Mouse (Mus musculus): ENCODE data around the gene Prpf31.

The Prpf31 gene

GRCm38 (mm10) chr7:3629030-3629429, 755 bp upstream of the Prpf31 start:
- no peak for DNase-seq (ENCODE audit: low spot score in 2 of 2)

GRCm38 (mm10) chr7:3630478-3630815, 662 bp downstream of the Prpf31 start:
- DNase-seq (ENCODE audit: low spot score in 2 of 2), result no peak

- DNase-seq (ENCODE audit: low spot score in 2 of 2), result no peak
Observed at GRCm38 (mm10) chr7:3643412-3643811, 13.6 kb downstream of the Prpf31 start.

GRCm38 (mm10) chr7:3643843-3644242, 14.1 kb downstream of the Prpf31 start:
- no peak for DNase-seq (ENCODE audit: low spot score in 2 of 2)

GRCm38 (mm10) chr7:3644348-3644671, 14.5 kb downstream of the Prpf31 start:
- DNase-seq (ENCODE audit: low spot score in 2 of 2), result no peak

GRCm38 (mm10) chr7:3644672-3645487, 15.1 kb downstream of the Prpf31 start, which contains the start of gene Cnot3:
TSS of gene Cnot3 (plus strand) at chr7:3645268.
- DNase-seq (ENCODE audit: low spot score in 2 of 2), result peak; percentile 100

GRCm38 (mm10) chr7:3645488-3646025, 15.8 kb downstream of the Prpf31 start:
- DNase-seq (ENCODE audit: low spot score in 2 of 2), result peak in 1 of 2 experiments; percentile 28

- DNase-seq (ENCODE audit: low spot score in 2 of 2), result no peak
Observed at GRCm38 (mm10) chr7:3646188-3646587, 16.4 kb downstream of the Prpf31 start.

GRCm38 (mm10) chr7:3646641-3647040, 16.9 kb downstream of the Prpf31 start:
- no peak for DNase-seq (ENCODE audit: low spot score in 2 of 2)

- DNase-seq (ENCODE audit: low spot score in 2 of 2), result no peak
Observed at GRCm38 (mm10) chr7:3656966-3657365, 27.2 kb downstream of the Prpf31 start.

- DNase-seq (ENCODE audit: low spot score in 2 of 2), result no peak
Observed at GRCm38 (mm10) chr7:3658578-3658977, 28.8 kb downstream of the Prpf31 start.

GRCm38 (mm10) chr7:3664524-3665214, 34.9 kb downstream of the Prpf31 start:
- no peak for DNase-seq (ENCODE audit: low spot score in 2 of 2)

- peak; percentile 92 to 98 for DNase-seq (ENCODE audit: low spot score in 2 of 2)
Observed at GRCm38 (mm10) chr7:3665215-3666114, 35.7 kb downstream of the Prpf31 start, which contains the start of gene Leng1. TSS of gene Leng1 (minus strand) at chr7:3665840.

GRCm38 (mm10) chr7:3666921-3667391, 37.2 kb downstream of the Prpf31 start:
- no peak for DNase-seq (ENCODE audit: low spot score in 2 of 2)

GRCm38 (mm10) chr7:3674507-3675227, 44.9 kb downstream of the Prpf31 start:
- peak in 1 of 2 experiments; percentile 82 for DNase-seq (ENCODE audit: low spot score in 2 of 2)

- no peak for DNase-seq (ENCODE audit: low spot score in 2 of 2)
Observed at GRCm38 (mm10) chr7:3675228-3675548, 45.4 kb downstream of the Prpf31 start.

GRCm38 (mm10) chr7:3676371-3676770, 46.6 kb downstream of the Prpf31 start:
- no peak for DNase-seq (ENCODE audit: low spot score in 2 of 2)

- no peak for DNase-seq (ENCODE audit: low spot score in 2 of 2)
Observed at GRCm38 (mm10) chr7:3677342-3677741, 47.6 kb downstream of the Prpf31 start, which contains the start of gene Tmc4. TSS of gene Tmc4 (minus strand) at chr7:3677553.

- DNase-seq (ENCODE audit: low spot score in 2 of 2), result peak in 1 of 2 experiments; percentile 35
Observed at GRCm38 (mm10) chr7:3683908-3684550, 54.2 kb downstream of the Prpf31 start.

- no peak for DNase-seq (ENCODE audit: low spot score in 2 of 2)
Observed at GRCm38 (mm10) chr7:3684698-3685097, 54.9 kb downstream of the Prpf31 start.
